Mouse (Mus musculus) heart, adult 18-20 months (tissue): ENCODE data around the gene Ptger3. TPM values are rescaled to one million over a fixed set of nuclear protein-coding genes. Genes with fewer than 3 reads are reported as not detected.

Experiments
- DNase-seq, 2 experiments: peaks; one replicate each; pipeline ENCODE4 v3.0.0; 2021 to 2022; ENCODE audit warnings: mixed read lengths in 1 of 2
- long read RNA-seq, 2 experiments: library from polyadenylated mRNA; stranded (forward); transcript quantifications; one replicate each; pipeline ENCODE4 v2.0.0; 2021
- total RNA-seq, 2 experiments: library from RNA; stranded (reverse); gene quantifications; 2 replicates each; pipeline ENCODE4 v1.2.3; 2021

Gene Ptger3
- total RNA-seq, result under 1 TPM; 0.69 to 0.85 TPM
- long read RNA-seq, experiment 1, result 0 reads
- long read RNA-seq, experiment 2, result 0 reads

DNA sequence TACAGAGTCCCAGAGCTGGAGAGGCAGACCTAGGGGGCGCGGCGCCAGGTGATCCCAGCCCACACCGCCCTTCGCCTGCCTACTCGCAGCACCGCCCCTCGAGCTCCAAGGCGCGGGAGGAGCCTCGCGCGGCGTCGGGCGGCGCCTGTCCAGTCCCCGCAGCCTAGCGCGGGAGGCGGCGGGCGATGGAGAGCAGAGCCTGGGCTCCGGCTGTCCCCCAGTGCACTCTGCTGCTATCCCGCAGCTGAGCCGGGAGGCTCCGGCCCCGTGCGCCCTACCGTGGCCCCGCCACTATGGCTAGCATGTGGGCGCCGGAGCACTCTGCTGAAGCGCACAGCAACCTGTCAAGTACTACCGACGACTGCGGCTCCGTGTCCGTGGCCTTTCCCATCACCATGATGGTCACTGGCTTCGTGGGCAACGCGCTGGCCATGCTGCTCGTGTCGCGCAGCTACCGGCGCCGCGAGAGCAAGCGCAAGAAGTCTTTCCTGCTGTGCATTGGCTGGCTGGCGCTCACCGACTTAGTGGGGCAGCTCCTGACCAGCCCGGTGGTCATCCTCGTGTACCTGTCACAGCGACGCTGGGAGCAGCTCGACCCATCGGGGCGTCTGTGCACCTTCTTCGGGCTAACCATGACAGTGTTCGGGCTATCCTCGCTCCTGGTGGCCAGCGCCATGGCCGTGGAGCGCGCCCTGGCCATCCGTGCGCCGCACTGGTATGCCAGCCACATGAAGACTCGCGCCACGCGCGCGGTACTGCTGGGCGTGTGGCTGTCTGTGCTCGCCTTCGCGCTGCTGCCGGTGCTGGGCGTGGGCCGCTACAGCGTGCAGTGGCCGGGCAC, at the start of gene Ptger3:
TSS of gene Ptger3 (plus strand) at position 168 of the 841 bp plus-strand sequence.
- no peak for DNase-seq

DNA sequence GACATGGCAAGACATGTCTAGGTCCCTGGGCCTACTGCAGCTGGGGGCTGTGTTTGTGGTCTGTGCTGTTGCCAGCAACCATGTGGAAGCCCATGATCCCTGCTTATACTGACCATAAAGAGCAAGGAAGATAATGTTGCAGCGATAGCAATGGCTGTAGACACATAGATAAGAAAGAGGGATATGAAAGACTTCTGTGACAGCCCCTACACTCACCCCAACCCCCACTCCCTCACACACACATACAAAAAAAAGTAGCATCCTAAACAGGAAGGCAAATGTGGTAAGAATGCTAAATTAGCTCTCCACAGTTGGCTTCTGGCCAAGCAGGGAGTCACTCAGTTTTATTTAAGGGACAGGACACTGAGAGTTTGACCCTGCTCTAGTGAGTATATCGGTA, 48.7 kb upstream of the Ptger3 start:
- no peak for DNase-seq

DNA sequence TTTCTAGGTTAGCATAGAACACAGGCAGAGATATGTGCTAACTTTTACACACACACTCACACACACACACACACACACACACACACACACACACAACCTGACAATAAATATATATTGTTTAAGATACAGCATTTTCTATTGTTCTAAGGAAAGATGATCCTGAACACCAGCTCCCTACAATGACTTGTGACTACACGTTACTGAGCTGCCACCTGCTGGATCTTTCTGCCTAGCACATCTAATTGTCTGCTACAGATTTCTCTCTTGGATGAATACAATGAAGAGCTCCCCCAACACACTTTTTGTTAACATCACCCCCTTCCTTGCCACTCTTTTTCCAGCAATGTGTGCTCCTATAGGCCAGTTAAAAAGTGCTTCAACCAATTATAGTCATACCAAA, 46.3 kb upstream of the Ptger3 start:
- DNase-seq, result peak; percentile 2 to 41

DNA sequence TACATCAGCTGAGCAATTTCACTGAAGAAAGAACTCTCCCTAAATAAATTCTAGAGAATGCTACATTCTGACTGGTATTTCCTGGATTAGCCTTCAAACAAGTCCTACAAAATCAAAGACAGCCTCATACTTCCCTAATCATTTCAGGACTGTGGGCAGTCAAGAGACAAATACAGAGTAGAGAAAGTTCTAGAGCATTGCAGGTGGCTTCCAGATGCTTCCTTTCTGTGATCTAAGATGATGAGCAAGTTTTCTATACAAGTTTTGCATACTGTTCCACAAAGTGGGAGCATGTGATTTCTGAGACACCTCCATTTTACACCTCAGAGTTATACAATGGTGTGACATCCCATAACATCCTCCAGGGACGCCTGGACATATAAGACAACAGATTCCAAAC, 42.9 kb upstream of the Ptger3 start:
- no peak for DNase-seq

DNA sequence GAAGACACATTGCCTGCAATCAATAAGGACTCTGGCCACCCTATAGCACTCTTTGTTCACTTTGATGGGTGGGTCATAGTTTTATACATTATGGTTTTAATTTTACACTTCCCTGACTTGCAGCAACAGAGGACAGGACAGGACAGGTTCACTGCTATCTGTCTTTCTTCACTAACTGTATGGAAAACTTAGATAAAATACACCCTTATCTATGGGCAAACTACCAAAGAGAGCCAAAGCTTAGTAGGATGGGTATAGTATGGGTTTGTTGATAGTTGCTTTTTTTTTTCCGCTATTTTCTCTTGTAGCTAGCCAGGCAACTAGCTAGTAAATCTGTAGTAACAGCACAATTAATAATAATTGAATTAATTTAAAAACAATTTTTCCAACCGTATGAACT, 35.1 kb upstream of the Ptger3 start:
- DNase-seq, result no peak

DNA sequence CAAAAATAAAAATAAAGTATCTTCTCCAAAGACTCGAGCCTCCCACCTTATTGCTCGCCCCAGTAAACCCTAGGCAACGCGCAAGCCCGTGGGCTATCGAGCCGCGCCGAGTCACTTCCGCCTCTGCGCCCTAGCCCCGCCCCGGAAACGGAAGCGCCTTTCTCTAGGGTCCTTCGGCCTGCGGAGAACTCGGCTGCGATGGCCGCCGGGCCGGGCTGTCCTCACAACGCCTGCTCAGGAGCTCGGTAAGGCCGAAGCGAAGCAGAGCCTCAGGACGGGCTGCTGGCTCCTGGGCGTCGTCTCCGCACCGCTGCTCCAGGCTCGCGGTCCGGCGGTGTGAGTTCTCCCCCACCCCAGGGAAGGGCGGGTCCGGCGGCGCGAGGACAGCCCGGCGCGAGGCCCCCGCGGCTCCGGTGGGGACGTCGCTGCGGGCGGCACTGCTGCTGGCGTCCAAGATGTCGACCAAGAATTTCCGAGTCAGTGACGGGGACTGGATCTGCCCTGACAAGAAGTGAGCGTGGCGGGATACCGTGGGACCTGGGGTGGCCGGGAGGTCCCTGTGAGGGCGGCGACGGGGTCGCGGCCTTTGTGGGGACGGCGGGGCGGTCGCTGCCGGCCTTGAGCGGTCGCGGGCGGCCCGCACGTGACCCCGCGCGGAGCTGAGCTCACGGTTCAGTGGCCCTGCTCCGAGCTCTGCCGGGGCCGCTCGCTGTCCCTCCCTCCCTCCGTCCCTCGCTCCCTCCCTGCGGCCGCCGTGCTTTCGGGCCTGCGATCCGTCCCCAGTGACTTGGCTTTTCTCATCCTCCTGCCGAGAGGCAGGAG, 32.5 kb upstream of the Ptger3 start, which contains the start of gene Zranb2:
TSS of gene Zranb2 (plus strand) at position 197 of the 822 bp plus-strand sequence.
- peak; percentile 94 to 96 for DNase-seq

DNA sequence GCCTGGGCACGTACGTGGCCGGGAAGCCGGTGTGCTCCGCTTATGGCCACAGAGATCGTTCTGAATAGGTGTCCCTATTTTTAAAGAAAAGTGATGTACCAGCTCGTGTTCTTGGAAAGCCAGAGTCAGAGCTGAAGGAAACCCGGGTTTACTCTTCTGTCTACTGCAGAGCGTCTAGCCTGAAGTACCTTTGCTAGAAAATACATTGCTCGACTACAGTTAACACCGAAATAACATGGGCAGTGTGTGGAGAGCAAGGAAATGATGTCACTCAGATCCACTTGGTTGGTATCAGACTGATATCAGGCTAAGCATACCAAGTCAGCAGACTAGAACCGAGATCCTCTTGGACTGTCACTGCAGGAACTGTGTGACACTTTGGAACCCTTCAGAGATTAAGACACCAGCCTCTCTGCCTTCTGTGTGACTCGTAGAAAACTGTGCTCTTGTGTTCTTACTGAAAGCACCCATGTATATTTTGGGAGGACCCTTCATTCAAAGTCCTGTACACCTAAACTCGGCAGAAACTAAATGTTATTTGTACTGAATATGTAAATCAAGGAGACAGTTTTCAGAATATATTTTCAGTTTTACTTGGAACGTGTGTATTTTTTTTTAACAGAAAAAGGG, 31.8 kb upstream of the Ptger3 start:
- DNase-seq, result peak in 1 of 2 experiments; percentile 2

DNA sequence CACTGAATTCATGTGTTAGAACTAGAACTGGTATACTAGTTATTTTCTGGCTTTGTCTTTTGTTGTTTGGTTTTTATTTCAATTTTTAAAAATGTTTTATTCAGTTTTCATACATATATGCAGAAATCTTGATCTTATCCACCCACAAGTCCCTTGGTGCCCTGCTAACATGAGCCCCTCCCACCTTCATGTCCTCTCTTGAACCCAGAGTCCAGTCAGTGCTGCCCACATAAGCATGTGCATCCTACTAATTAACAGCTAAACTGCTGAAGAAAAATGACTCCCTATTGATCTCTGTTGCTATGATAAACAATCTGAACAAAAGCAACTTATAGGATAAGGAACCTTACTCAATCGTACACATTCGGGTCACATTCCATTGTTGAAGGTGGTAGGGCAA, 17.4 kb upstream of the Ptger3 start:
- no peak for DNase-seq

DNA sequence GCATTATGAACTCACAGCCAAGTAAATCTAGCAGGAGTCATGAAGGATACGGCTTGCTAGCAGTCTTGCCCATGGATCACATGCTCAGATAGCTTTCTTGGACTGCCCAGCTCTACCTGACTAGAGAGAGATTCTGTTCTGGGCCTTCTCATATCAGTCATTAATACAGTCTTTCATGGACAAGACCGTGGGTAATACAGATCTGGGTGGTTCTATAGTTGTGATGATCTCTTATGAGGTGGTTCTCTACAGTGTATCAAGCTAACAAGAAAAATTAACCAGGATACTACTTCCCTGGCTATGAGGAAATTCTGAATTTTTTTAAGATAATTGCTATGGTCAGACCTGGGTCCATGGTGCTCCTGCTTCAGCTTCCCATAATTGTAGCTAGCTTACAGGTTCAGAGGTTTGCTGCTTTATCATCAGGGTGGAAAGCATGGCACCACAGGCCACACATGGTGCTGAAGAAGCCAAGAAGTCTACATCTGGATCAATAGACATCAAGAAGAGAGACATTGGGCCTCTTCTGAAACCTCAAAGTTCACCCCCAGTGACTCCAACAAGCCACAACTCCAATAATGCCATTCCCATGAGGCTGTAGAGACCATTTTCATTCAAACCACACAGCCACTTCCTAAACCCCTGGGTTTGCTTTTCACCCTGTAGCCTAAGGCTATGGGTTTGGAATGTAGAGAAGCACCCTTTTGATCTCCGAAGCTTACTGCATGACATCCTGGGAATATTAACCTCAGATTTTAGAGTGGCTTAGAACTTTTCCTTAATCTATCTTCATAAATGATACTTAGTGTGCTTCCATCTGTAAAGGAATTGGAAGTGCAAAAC, 16.7 kb upstream of the Ptger3 start:
- no peak for DNase-seq

DNA sequence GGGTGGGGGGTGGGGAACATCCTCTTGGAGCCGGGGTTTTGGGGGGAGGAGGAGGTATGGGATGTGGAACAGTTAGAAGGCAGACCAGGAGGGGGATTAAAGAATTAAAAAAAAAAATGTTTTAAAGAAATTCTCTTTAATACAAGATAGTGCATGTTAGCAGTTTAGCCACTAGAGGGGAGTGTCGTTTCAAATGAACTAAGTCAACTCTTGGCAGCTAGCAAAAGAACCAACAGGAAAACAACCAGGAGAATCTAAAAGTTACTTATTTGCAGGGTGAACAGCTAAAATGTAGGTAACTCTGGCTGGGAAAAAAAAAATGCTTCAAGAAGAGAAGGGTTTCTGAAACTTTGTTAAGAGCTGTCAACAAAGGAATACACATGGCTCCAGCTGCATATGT, 1.5 kb upstream of the Ptger3 start:
- peak in 1 of 2 experiments; percentile 38 for DNase-seq

DNA sequence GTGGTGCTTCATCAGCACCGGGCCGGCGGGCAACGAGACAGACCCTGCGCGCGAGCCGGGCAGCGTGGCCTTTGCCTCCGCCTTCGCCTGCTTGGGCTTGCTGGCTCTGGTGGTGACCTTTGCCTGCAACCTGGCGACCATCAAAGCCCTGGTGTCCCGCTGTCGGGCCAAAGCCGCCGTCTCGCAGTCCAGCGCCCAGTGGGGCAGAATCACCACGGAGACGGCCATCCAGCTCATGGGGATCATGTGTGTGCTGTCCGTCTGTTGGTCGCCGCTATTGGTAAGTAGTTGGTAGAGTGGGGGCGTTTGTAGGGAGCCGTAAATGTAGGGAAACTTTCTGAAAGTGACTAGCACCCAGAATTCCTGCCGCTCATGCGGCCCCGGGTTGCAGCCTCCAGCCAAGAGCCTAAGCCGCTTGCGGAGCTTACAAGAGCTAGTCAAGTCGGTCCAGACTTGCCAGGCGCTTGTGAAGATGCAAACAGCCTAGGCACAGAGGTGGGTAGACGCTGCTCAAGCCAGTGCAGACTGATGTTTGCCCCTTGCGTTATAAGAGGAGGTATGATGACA, 957 bp downstream of the Ptger3 start:
- no peak for DNase-seq

DNA sequence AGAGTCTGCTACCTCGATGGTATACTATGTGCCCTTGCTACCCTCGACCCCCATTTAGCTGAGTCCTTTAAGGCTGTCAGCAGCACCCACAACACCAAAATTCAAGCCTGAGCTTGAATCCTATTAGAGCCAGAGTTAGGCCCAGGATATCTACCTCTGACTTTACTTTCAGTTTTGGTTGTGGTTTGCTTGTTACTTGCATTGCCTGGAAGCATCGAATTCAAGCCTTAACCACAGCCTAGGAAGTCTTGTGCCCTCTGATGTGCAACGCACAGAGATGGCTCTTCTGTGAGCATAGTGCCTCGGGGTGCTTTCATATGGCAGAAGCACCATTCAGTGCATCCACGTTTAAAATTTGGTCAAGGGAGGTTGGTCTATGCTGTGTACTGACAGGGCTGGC, 5.3 kb downstream of the Ptger3 start:
- DNase-seq, result no peak

DNA sequence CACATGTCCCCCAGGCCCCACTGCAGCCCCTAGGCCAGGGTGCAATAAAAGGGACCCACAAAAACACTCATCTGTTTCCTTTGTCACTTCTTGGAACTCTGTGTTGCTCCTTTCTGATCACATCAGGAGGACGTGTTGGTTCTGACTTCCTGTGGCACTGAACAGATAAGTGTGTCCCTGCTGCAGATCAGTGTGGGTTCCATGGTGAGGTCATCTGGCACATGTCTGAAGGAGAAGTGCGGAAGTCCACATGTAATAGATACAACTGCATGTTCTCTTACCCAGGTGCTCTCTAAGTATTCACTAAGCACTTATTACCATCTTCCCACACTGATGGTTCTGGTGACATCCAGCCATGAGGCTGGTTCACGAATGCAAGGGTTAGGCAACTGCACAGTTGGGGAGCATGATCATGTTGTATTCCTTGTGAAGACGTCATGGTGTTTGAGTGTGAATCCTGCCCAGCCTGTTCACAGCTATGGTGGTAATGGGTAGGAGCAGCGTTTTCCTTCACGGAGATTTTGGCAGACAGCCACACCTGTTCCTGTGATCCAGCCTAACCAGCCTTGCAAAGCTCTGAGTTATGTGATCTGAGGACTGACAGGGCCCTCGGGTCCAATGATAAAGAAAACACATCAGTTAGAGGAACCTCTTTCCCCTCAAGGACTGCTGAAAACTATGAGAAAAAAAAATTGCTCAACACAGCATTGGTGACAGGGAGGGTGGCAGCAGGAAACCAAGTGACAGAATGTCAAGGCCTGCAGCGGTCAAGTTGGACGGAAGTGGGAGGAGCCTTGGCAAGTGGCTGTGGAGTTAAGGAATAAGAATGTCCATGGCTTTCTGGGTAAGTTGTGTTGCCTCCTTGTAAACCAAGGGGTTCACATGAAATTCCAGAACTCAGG, 9.0 kb downstream of the Ptger3 start:
- DNase-seq, result peak in 1 of 2 experiments; percentile 27

DNA sequence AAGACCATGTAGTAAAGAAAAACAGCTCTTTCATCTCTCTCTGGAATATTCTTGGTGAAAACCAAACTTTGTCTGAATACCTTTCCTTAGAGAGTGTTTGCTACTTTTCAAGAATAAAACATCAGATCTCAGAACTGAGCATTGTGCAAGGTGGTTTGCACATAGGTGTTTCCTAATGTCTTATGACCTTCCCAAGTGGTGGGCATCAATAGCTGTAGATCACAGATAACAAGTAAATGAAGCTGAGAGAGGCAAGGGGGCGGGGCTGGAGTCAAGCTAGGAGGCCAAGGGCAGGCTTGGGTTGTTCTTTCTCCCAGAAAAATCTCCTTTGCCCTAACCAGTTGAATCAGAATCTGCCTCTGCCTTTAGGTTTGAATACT, 9.6 kb downstream of the Ptger3 start:
- DNase-seq, result no peak

DNA sequence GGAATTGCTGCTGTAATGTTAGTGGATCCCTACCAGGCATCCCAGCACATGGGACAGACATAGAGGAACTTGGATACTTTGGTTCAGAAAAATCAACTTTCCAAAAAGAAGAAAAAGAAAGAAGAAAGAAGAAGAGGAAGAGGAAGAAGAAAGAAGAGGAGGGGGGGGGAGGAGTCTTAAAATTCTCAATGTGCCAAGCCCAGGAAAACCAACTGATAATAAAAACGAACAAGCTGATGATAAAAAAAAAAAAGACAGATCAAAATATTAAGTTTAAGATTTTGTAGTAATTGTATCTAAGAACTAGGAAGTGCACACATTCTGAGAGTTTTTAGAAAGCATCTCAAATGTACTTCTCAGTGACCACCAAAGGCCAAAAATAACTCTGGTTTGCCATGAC, 10.2 kb downstream of the Ptger3 start:
- DNase-seq, result no peak

DNA sequence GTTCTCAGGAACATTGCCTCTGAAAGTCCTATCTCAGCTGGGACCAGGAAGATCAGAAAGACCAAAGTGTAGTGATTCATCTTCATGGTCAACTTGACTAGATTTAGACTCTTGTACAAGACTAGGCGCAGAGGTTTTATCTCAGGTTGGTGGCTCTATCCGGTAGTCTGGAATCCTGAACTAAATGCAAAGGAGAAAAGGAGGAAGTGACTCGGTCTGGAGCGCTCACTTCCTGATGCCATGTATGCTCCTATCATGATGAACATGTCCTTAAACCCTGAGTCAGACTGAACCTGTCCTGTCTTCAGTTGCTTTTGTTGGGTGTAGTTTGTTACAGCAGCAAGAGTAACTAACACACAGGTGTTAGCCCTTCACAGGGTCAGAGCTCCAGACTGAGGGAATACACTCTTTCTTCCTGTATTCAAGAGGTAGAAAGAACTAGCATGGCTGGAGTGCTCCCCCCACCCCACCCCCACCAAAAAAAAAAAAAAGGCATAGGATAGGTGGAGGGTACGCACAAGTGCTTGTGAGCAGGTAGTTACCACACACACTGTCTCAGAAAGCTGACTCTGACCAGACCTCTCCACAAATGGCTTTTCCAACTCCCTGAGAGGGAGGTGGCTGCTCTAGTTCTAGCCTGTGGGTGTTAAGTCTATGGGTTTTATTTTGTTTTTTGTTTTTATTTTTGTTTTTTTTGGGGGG, 11.9 kb downstream of the Ptger3 start:
- no peak for DNase-seq

DNA sequence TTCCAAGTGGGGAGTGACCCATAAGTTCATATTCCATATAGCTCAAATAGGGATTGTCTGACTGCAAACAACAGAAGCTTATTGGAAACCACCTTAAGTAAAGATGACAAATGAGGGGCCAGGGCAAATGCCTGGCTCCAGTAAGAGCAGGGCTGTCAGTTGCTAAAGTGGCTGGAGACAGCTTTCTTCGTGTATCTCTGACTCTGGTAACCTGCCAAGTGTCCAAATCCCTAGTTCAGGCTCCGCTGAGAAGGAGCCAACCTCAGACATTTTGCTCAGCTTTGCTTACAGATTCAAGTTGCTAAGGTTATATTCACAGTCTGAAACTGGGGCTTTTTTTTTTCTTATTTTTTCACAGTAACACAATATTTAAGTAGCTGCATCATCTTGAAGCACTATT, 12.7 kb downstream of the Ptger3 start:
- DNase-seq, result no peak

DNA sequence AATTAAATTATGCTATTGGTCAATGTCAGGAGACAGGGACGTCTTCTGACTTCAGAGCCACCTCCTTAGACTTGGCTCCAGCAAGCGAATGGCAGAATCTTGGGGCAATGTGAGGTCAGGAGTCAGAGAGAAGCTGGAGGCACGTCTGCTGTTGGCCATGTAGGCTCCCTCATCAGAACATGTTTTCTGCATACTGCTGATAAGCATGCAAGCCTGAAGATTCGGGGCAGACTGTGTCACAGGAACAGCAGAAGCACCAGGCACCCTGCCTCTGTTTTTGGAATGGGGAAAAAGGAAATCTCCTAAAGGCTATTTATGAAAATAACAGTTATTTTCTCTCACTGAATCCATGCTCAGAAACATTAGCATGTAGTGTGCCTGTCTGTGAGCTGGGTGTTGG, 13.6 kb downstream of the Ptger3 start:
- no peak for DNase-seq

DNA sequence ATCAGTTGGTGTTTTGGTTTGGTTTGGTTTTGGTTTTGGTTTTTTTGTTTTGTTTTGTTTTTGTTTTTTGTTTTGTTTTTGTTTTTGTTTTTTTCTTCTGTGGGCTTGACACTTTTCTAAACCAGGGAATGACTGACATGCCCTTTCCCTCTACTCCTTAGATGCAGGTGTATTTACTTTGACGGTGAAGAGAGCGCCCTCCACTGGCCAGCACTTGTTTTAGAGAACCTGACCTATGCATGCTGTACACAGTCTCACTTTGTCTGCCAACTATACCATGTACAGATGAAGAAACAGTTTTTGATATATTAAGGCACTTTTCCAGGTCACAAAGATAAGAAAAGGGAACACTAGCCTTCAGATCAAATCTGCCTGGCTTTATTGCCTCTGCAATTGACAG, 15.1 kb downstream of the Ptger3 start:
- no peak for DNase-seq
